Comparison of ENCODE assay signal across 23 mouse cellular contexts in the genomic region with DNA sequence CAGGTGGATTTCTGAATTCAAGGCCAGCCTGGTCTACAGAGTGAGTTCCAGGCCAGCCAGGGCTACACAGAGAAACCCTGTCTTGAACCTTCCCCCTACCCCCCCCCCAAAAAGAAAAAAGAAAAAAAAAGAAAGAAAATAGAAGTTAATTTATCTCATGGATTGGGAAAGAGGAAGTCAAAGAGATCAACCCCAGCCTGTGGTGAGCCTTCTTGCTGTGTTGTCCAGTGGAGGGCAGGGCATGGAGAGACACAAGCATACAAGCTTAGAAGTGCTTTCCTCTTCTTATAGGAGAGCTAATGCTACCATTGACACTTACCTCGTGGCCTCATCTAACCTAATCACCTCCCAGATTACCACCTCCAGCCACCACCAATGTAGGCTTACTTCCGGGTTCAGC. TPM values are rescaled to one million over a fixed set of nuclear protein-coding genes. Genes with fewer than 3 reads are reported as not detected.
DNase-seq lines count a peak whose midpoint lies in the region; ATAC-seq and TF ChIP-seq lines count a peak whose summit lies in the region.
"Had no signal": no experiment of that assay in that cellular context is flagged by ENCODE, and none has a peak within 500 bp of the region (broad histone marks: within the 10 kb centered on the region; RNA-seq: fewer than 3 reads in every experiment).

No protein-coding gene starts in this region.

- H3K27me3 ChIP-seq in heart, embryonic 11.5 days (ENCODE audit: control insufficient read depth, insufficient read depth, low read length): no peaks in the 10 kb centered on the region
- H3K27me3 ChIP-seq: embryonic facial prominence, embryonic 12.5 days; embryonic facial prominence, embryonic 15.5 days; hindbrain, embryonic 13.5 days had no signal

- no peak for TF ChIP-seq POLR2A in bone marrow, adult 2 months (IDR thresholded peaks at IDR 0.05; ENCODE audit: borderline replicate concordance, control insufficient read depth, low read depth, low read length)

- no peak overlapping the region for H3K4me3 ChIP-seq in bone marrow, adult 2 months (replicated peaks; ENCODE audit: control insufficient read depth, low read depth, low read length)
- H3K4me3 ChIP-seq in heart, embryonic 11.5 days (ENCODE audit: low read depth, low read length): no peak overlapping the region
- H3K4me3 ChIP-seq: embryonic facial prominence, embryonic 12.5 days; embryonic facial prominence, embryonic 15.5 days; gastrocnemius, adult 2 months; hindbrain, embryonic 13.5 days had no signal

- WGBS in bone marrow, adult 2 months: 30% methylated on average over 2 of the region's 2 CpGs
- WGBS in heart, embryonic 11.5 days (ENCODE audit: insufficient replicate concordance): 86% methylated on average over 2 of the region's 2 CpGs

- TF ChIP-seq CTCF in bone marrow, adult 2 months (IDR thresholded peaks at IDR 0.05; ENCODE audit: control insufficient read depth, insufficient read depth, low read length): no peak

- peak; percentile 55 for ATAC-seq in granulocyte monocyte progenitor cell, adult 5-6 weeks (replicated peaks; ENCODE audit: poor library complexity, severe bottlenecking)
- ATAC-seq in megakaryocyte progenitor cell, adult 5-6 weeks (replicated peaks; ENCODE audit: poor library complexity): peak; percentile 35; the same call in 1 of the 2 replicates
- ATAC-seq in heart, embryonic 11.5 days (replicated peaks; ENCODE audit: insufficient number of reproducible peaks, low FRiP score, low TSS enrichment): no peak
- ATAC-seq: activated CD4-positive, CD25-positive, alpha-beta regulatory T cell, adult 4 months; CD4-positive, CD25-positive, alpha-beta regulatory T cell, adult 4 months; forebrain, embryonic 14.5 days; forebrain, postnatal 0 days; hindbrain, embryonic 16.5 days; inflammation-experienced regulatory T-cells, adult 6 months; intestine, embryonic 16.5 days had no signal

- no peak overlapping the region for H3K4me2 ChIP-seq in heart, embryonic 11.5 days
- H3K4me2 ChIP-seq: embryonic facial prominence, embryonic 12.5 days; embryonic facial prominence, embryonic 15.5 days; hindbrain, embryonic 13.5 days had no signal

- H3K36me3 ChIP-seq in heart, embryonic 11.5 days (ENCODE audit: control insufficient read depth, insufficient read depth, low read length): peaks cover 46% of the 10 kb centered on the region

- H3K9ac ChIP-seq in heart, embryonic 11.5 days (ENCODE audit: low read depth, low read length): no peak overlapping the region
- H3K9ac ChIP-seq: embryonic facial prominence, embryonic 12.5 days; embryonic facial prominence, embryonic 15.5 days; forebrain, postnatal 0 days; hindbrain, embryonic 13.5 days had no signal

- no peaks in the 10 kb centered on the region; the same call in 1 of the 2 replicates for H3K4me1 ChIP-seq in bone marrow, adult 2 months (ENCODE audit: control insufficient read depth, insufficient read depth, low read length)
- H3K4me1 ChIP-seq in heart, embryonic 11.5 days (ENCODE audit: control insufficient read depth, insufficient read depth, low read length): peaks cover 7% of the 10 kb centered on the region
- H3K4me1 ChIP-seq: embryonic facial prominence, embryonic 12.5 days; embryonic facial prominence, embryonic 15.5 days had no signal

- no peaks in the 10 kb centered on the region for H3K9me3 ChIP-seq in heart, embryonic 11.5 days (replicated peaks; ENCODE audit: control insufficient read depth, low read length)
- H3K9me3 ChIP-seq: embryonic facial prominence, embryonic 12.5 days; embryonic facial prominence, embryonic 15.5 days; hindbrain, embryonic 13.5 days had no signal

- peak overlapping the region; percentile 47; the same call in 1 of the 2 replicates for H3K27ac ChIP-seq in bone marrow, adult 2 months (ENCODE audit: control insufficient read depth, insufficient read depth, low read depth, low read length, poor library complexity)
- H3K27ac ChIP-seq in heart, embryonic 11.5 days (ENCODE audit: low read depth, low read length): no peak overlapping the region
- H3K27ac ChIP-seq: embryonic facial prominence, embryonic 12.5 days; embryonic facial prominence, embryonic 15.5 days; hindbrain, embryonic 13.5 days had no signal

- peak; percentile 37 for DNase-seq in 416B (ENCODE audit: low read depth)
- DNase-seq in natural killer cell, adult 2 months (ENCODE audit: low spot score in 2 of 2): no peak
- no peak for DNase-seq in embryo, embryonic 11 days
- DNase-seq: cerebellum, adult 11-12 months; cerebellum, adult 8-10 months; cerebellum, postnatal 10 days; cerebellum, postnatal 36 days; forebrain, postnatal 0 days; gastrocnemius, adult 2 months; gastrocnemius, postnatal 14 days had no signal

RNA-seq across cellular contexts. Expression of gene Atp6v0e, which starts 23.2 kb away (rescaled TPM):
- 80.6 and 112 TPM in 2 replicates for polyA plus RNA-seq in bone marrow, adult 2 months (2011; ENCODE audit: insufficient read depth, insufficient read length, low replicate concordance, missing spikeins)
- total RNA-seq in granulocyte monocyte progenitor cell, adult 5-6 weeks (2014; fragmentation: Nextera tagmentation): 197 and 242 TPM in 2 replicates
- total RNA-seq in granulocyte monocyte progenitor cell, adult 5-6 weeks (2017): 317 and 374 TPM in 2 replicates
- total RNA-seq in megakaryocyte progenitor cell, adult 5-6 weeks (2015): 233 and 245 TPM in 2 replicates
- 309 and 383 TPM in 2 replicates for total RNA-seq in megakaryocyte progenitor cell, adult 5-6 weeks (2017)
- 189 and 204 TPM in 2 replicates for polyA plus RNA-seq in heart, embryonic 11.5 days (2014; fragmentation: Nextera tagmentation; extraction: Ambion mirVana)
